Mouse (Mus musculus) stomach, postnatal 0 days (tissue): Measurements from ENCODE around the gene Dlk1. TPM values are rescaled to one million over a fixed set of nuclear protein-coding genes. Genes with fewer than 3 reads are reported as not detected.

Experiments used
- ATAC-seq: fragments of 200-750 bp; cut with Nextera tagmentation; 2 replicates; pipeline ENCODE4 v1.8.0; 2017; ENCODE audit not compliant: low FRiP score, low TSS enrichment
- DNase-seq: peaks from one replicate; pipeline ENCODE4 v3.0.0-alpha.2; 2016; ENCODE audit warnings: low spot score
- H3K27ac ChIP-seq: fragments of 300-500 bp; sonication (generic); replicated peaks from 2 replicates; pipeline ENCODE4 v1.5.1; 2014; ENCODE audit warnings: mild to moderate bottlenecking, control low read depth
- H3K27me3 ChIP-seq: fragments of 300-500 bp; sonication (generic); 2 replicates; pipeline ENCODE4 v1.6.1; 2014; ENCODE audit warnings: low read length; ENCODE audit not compliant: control insufficient read depth, insufficient read depth
- H3K36me3 ChIP-seq: fragments of 300-500 bp; sonication (generic); 2 replicates; pipeline ENCODE4 v1.6.1; 2014; ENCODE audit warnings: low read length, mixed read lengths; ENCODE audit not compliant: control insufficient read depth, insufficient read depth
- H3K4me1 ChIP-seq: fragments of 300-500 bp; sonication (generic); replicated peaks from 2 replicates; pipeline ENCODE4 v1.6.1; 2014; ENCODE audit warnings: antibody characterized with exemption; ENCODE audit not compliant: control insufficient read depth, insufficient read depth
- H3K4me2 ChIP-seq: fragments of 300-500 bp; sonication (generic); replicated peaks from 2 replicates; pipeline ENCODE4 v1.6.1; 2014; ENCODE audit warnings: low read depth, mild to moderate bottlenecking, control low read depth, moderate library complexity
- H3K4me3 ChIP-seq: fragments of 300-500 bp; sonication (generic); 2 replicates; pipeline ENCODE4 v1.5.1; 2014; ENCODE audit warnings: low read depth, low read length, control low read depth
- H3K9ac ChIP-seq: fragments of 300-500 bp; sonication (generic); 2 replicates; pipeline ENCODE4 v1.6.1; 2014; ENCODE audit warnings: mild to moderate bottlenecking, low read length, control low read depth, mixed read lengths
- H3K9me3 ChIP-seq: fragments of 300-500 bp; sonication (generic); 2 replicates; pipeline ENCODE4 v1.6.1; 2016; ENCODE audit warnings: low read length; ENCODE audit not compliant: control insufficient read depth
- CTCF ChIP-seq: IDR thresholded peaks from 2 replicates; pipeline ENCODE4 v1.5.1; 2016; ENCODE audit warnings: antibody characterized with exemption, low read depth, mild to moderate bottlenecking, moderate library complexity
- EP300 ChIP-seq: optimal IDR thresholded peaks from 2 replicates; pipeline ENCODE3; 2016; ENCODE audit warnings: antibody characterized with exemption
- WGBS: fragments of 180-500 bp; shearing (Covaris S2); extraction: QIAGEN DNeasy Blood & Tissue Kit; methylation state at CpG from one replicate; pipeline ENCODE4 v1.1.7; 2014; 5-methylcytosine and 5-hydroxymethylcytosine counted together
- polyA plus RNA-seq: library from polyadenylated mRNA; unstranded; fragments of >200 nt; fragmentation: Nextera tagmentation; extraction: Ambion mirVana; gene quantifications from 2 replicates; pipeline ENCODE4 v1.2.1, GENCODE M21; 2015

Dlk1 gene
- polyA plus RNA-seq = 183 and 187 TPM in 2 replicates

GRCm38 (mm10) chr12:109452592-109452991 lies at the start of gene Dlk1:
Dlk1 (plus strand) TSS chr12:109452823.
- Histone ChIP-seq H3K27me3 (peaks cover 4% of the 10 kb centered on the region; the same call in 1 of the 2 replicates), H3K9ac (peak within 1 kb of the TSS; percentile 61), H3K36me3 (no peaks in the 10 kb centered on the region), H3K4me2 (peak within 1 kb of the TSS; percentile 71), H3K4me3 (peak within 1 kb of the TSS; percentile 43), H3K9me3 (no peaks in the 10 kb centered on the region), H3K27ac (peak within 1 kb of the TSS; percentile 45; the same call in 1 of the 2 replicates), H3K4me1 (peaks cover 6% of the 10 kb centered on the region; the same call in 1 of the 2 replicates)
- no peak for TF ChIP-seq CTCF
- TF ChIP-seq EP300 = no peak
- DNase-seq = no peak
- ATAC-seq = no peak
- WGBS = 24% methylated on average over 13 of the region's 13 CpGs

GRCm38 (mm10) chr12:109402943-109403342 lies 49.7 kb upstream of the Dlk1 start:
- Histone ChIP-seq H3K9me3 (no peaks in the 10 kb centered on the region), H3K4me3 (no peak overlapping the region), H3K9ac (0 out of 2 replicates have a peak overlapping the region, but pooled peaks have one; percentile 1), H3K36me3 (no peaks in the 10 kb centered on the region), H3K27ac (peak overlapping the region; percentile 81), H3K4me1 (peaks cover 7% of the 10 kb centered on the region; the same call in 1 of the 2 replicates), H3K4me2 (no peak overlapping the region), H3K27me3 (no peaks in the 10 kb centered on the region)
- no peak for TF ChIP-seq CTCF
- TF ChIP-seq EP300 = no peak
- ATAC-seq = no peak
- DNase-seq = no peak
- WGBS = 45% methylated on average over 5 of the region's 5 CpGs

- Histone ChIP-seq H3K27ac (no peak overlapping the region), H3K4me3 (no peak overlapping the region), H3K4me2 (no peak overlapping the region), H3K27me3 (no peaks in the 10 kb centered on the region), H3K4me1 (peaks cover 7% of the 10 kb centered on the region; the same call in 1 of the 2 replicates), H3K9ac (no peak overlapping the region), H3K9me3 (no peaks in the 10 kb centered on the region), H3K36me3 (no peaks in the 10 kb centered on the region)
- TF ChIP-seq CTCF = no peak
- no peak for TF ChIP-seq EP300
- ATAC-seq (no peak), DNase-seq (no peak)
- 75% methylated on average over 9 of the region's 9 CpGs for WGBS
Observed at GRCm38 (mm10) chr12:109403752-109404151, 48.9 kb upstream of the Dlk1 start.

- Histone ChIP-seq H3K4me3 (no peak overlapping the region), H3K27ac (no peak overlapping the region), H3K9ac (no peak overlapping the region), H3K9me3 (no peaks in the 10 kb centered on the region), H3K36me3 (no peaks in the 10 kb centered on the region), H3K4me1 (peaks cover 8% of the 10 kb centered on the region), H3K4me2 (no peak overlapping the region), H3K27me3 (no peaks in the 10 kb centered on the region)
- 47% methylated on average over 3 of the region's 3 CpGs for WGBS
- no peak for ATAC-seq
- TF ChIP-seq EP300 (no peak), CTCF (no peak)
- no peak for DNase-seq
Observed at GRCm38 (mm10) chr12:109406018-109406417, 46.6 kb upstream of the Dlk1 start.

GRCm38 (mm10) chr12:109410723-109411122 lies 41.9 kb upstream of the Dlk1 start:
- no peak overlapping the region for H3K4me2 ChIP-seq
- WGBS = 40% methylated on average over 11 of the region's 11 CpGs
- no peaks in the 10 kb centered on the region for H3K36me3 ChIP-seq
- H3K4me3 ChIP-seq = no peak overlapping the region
- TF ChIP-seq CTCF (no peak), EP300 (no peak)
- H3K9me3 ChIP-seq = no peaks in the 10 kb centered on the region
- no peak for ATAC-seq
- no peak overlapping the region for H3K9ac ChIP-seq
- H3K27ac ChIP-seq = peak overlapping the region; percentile 88
- H3K27me3 ChIP-seq = no peaks in the 10 kb centered on the region
- H3K4me1 ChIP-seq = peaks cover 17% of the 10 kb centered on the region
- no peak for DNase-seq

- Histone ChIP-seq H3K4me1 (peaks cover 17% of the 10 kb centered on the region), H3K9me3 (no peaks in the 10 kb centered on the region), H3K27me3 (no peaks in the 10 kb centered on the region), H3K9ac (peak overlapping the region; percentile 35), H3K4me3 (no peak overlapping the region), H3K4me2 (no peak overlapping the region), H3K27ac (peak overlapping the region; percentile 88), H3K36me3 (no peaks in the 10 kb centered on the region)
- no peak for DNase-seq
- WGBS = 23% methylated on average over 9 of the region's 9 CpGs
- no peak for TF ChIP-seq CTCF
- no peak for TF ChIP-seq EP300
- 0 out of 2 replicates have a peak, but pooled peaks have one; percentile 1 for ATAC-seq
Observed at GRCm38 (mm10) chr12:109411172-109412070, 41.2 kb upstream of the Dlk1 start.
